Mouse (Mus musculus) cerebellum, adult 2 months (tissue): ENCODE measurements at regions not wholly inside any gene's neighbourhood (a gene's known extent, or its start where the extent isn't known, plus 50 kb on each side); places are given as distances from the start of the nearest gene placed in this dataset.

Experiments used
- CTCF ChIP-seq: fragments of 200-500 bp; IDR thresholded peaks from 2 replicates; pipeline ENCODE4 v1.5.1; 2011; ENCODE audit warnings: low read depth, mild to moderate bottlenecking, control low read depth, low read length, moderate library complexity, borderline replicate concordance; ENCODE audit not compliant: insufficient read depth
- POLR2A ChIP-seq: fragments of 200-500 bp; IDR thresholded peaks from 2 replicates; pipeline ENCODE4 v1.6.1; 2011; ENCODE audit warnings: low read length, control low read depth, borderline replicate concordance; ENCODE audit not compliant: insufficient read depth

- TF ChIP-seq CTCF (no peak), POLR2A (no peak)
Observed at GRCm38 (mm10) chr6:9534395-9534794, 586.2 kb downstream of the Nxph1 start.
